Mouse (Mus musculus) myocyte (in vitro differentiated cells): Measurements from ENCODE around the gene Rnf186.

ENCODE experiments used
- CEBPB ChIP-seq: IDR thresholded peaks from 2 replicates; pipeline ENCODE4 v1.6.1; 2011; ENCODE audit warnings: mild to moderate bottlenecking, moderate library complexity; ENCODE audit not compliant: poor library complexity, insufficient read depth, severe bottlenecking
- E2F4 ChIP-seq: IDR thresholded peaks from one replicate; pipeline ENCODE4 v1.6.1; 2011; ENCODE audit warnings: mild to moderate bottlenecking, control low read depth, moderate library complexity; ENCODE audit not compliant: insufficient read depth
- MYOD1 ChIP-seq, 3 experiments: IDR thresholded peaks; one replicate each; pipeline ENCODE4 v1.6.1; 2011; ENCODE audit warnings: control low read depth in 2 of 3, low read depth in 2 of 3, mild to moderate bottlenecking in 2 of 3, moderate library complexity in 1 of 3; ENCODE audit not compliant: insufficient read length in 2 of 3, control insufficient read depth in 1 of 3
- MYOG ChIP-seq, 3 experiments: IDR thresholded peaks; one replicate each; pipeline ENCODE4 v1.6.1; 2011; ENCODE audit warnings: control low read depth in 2 of 3, low read depth in 2 of 3, mild to moderate bottlenecking in 2 of 3; ENCODE audit not compliant: insufficient read length in 2 of 3, control insufficient read depth in 1 of 3, insufficient read depth in 1 of 3
- POLR2A ChIP-seq: IDR thresholded peaks from one replicate; pipeline ENCODE4 v1.6.1; 2011; ENCODE audit warnings: low read depth, mild to moderate bottlenecking, control low read depth, moderate library complexity; ENCODE audit not compliant: insufficient read length
- POLR2AphosphoS2 ChIP-seq: IDR thresholded peaks from one replicate; pipeline ENCODE4 v1.6.1; 2011; ENCODE audit warnings: low read depth, control low read depth; ENCODE audit not compliant: insufficient read length
- TCF12 ChIP-seq: IDR thresholded peaks from one replicate; pipeline ENCODE4 v1.6.1; 2011; ENCODE audit warnings: mild to moderate bottlenecking, control low read depth; ENCODE audit not compliant: poor library complexity, insufficient read depth, severe bottlenecking
- TCF3 ChIP-seq: IDR thresholded peaks from one replicate; pipeline ENCODE4 v1.6.1; 2011; ENCODE audit warnings: low read depth, control low read depth; ENCODE audit not compliant: insufficient read length
- USF1 ChIP-seq: IDR thresholded peaks from one replicate; pipeline ENCODE4 v1.6.1; 2011; ENCODE audit warnings: low read depth, mild to moderate bottlenecking, control low read depth, moderate library complexity

- no peak for TF ChIP-seq POLR2A
- no peak for TF ChIP-seq TCF12
- no peak for TF ChIP-seq POLR2AphosphoS2
- no peak for TF ChIP-seq MYOD1 (IDR thresholded peaks at IDR 0.05; ENCODE audit: control insufficient read depth in 1 of 3, insufficient read length in 2 of 3, low read depth in 2 of 3)
- TF ChIP-seq MYOG (IDR thresholded peaks at IDR 0.05; ENCODE audit: control insufficient read depth in 1 of 3, insufficient read depth in 1 of 3, insufficient read length in 2 of 3, low read depth in 2 of 3): no peak
- TF ChIP-seq USF1: no peak
- TF ChIP-seq E2F4: no peak
- no peak for TF ChIP-seq CEBPB
- no peak for TF ChIP-seq TCF3
Observed at GRCm38 (mm10) chr4:138959120-138959519, 7.8 kb upstream of the Rnf186 start.
